Mouse (Mus musculus): ENCODE measurements around the gene P2ry2. TPM values are rescaled to one million over a fixed set of nuclear protein-coding genes. Genes with fewer than 3 reads are reported as not detected.

P2ry2 gene
- polyA plus RNA-seq, 1 experiment from 2014 or later: 2.6 TPM

DNA sequence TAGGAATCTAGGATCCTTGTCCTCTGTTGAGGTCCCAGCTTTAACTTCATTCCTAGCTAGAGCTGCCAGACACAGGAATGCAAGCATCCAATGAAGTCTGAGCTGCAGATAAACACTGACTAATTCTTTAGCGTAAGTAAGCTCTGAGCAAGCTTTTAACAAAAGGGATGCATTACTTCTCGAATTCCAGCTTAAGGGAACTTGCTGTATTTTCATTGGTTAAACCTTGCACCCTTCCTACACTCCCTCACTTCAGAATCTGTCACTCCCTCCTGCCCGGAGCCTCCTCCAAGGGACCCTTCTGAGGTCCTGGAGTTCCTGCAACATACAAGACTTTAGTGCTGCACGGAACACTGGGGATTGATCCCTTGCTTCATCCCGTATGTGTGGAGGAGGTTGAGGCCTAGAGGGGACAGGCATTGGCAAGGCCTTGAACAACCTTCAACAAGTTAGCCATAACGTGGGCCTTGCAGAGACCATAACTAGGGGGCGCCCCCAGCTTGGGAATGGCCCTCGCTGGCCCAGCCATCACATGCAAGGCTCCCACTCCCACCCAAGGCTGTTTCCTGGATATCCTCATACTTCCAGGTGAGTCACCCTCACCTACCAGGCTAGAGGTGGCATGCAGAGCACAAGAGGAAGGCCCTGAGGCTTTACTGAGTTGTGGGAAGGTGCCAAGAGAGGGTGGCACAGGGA, 31.3 kb upstream of the P2ry2 start:
- ATAC-seq: no peak
- 70% methylated on average over 8 of the region's 8 CpGs for WGBS
- no peak overlapping the region for H3K27ac ChIP-seq (ENCODE audit: low read depth, low read length)

DNA sequence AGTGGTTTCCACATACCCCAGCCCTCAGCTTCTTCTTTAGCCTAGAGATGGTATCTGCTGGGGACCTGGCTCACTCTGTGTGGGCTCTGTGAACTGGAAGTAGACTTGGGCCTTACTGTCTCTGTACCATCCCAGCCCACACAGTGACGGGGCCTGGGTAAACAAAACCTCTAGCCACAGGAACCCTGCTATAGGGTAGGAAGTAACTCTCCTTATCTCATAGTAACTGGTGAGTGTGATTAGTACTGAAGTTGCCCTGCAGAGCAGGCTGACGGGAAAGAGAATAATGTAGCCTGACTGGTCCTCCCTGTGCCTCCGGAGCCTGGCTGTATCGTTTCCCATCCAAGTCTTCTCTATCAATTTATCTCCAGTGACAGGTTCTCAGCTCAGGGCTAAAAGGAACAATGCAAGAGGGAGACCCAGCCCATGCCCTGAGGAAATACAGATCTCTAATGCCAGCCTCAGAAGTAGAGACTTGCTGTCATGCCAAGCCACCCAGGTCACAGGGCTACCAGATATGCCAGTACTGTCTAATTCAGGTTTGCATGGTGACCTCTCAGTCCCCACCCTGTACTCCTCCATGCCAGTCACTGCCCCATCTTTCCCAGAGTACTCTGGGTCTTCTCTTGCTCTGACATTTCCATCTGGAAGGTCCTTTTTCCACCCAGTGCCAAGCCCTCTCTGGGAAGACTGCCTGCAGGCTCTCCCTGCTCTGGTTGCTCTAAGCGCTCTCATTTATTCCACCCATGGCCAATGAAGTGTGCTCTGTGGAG, 29.5 kb upstream of the P2ry2 start:
- H3K27ac ChIP-seq (ENCODE audit: low read depth, low read length): peak overlapping the region; percentile 58; the same call in 1 of the 2 replicates
- peaks cover 3% of the 10 kb centered on the region; the same call in 1 of the 2 replicates for H3K4me1 ChIP-seq (replicated peaks; ENCODE audit: control insufficient read depth, insufficient read depth, low read length)
- TF ChIP-seq CTCF (IDR thresholded peaks at IDR 0.05; ENCODE audit: low read depth): no peak
- H3K27me3 ChIP-seq (replicated peaks; ENCODE audit: control insufficient read depth, insufficient read depth, low read length): no peaks in the 10 kb centered on the region; the same call in 1 of the 2 replicates
- H3K9me3 ChIP-seq (ENCODE audit: control insufficient read depth): no peaks in the 10 kb centered on the region
- 0 out of 2 replicates have a peak overlapping the region, but pooled peaks have one; percentile 9 for H3K4me2 ChIP-seq (replicated peaks; ENCODE audit: low read depth)
- 28% methylated on average over 5 of the region's 5 CpGs for WGBS
- peak; percentile 84 for ATAC-seq
- H3K36me3 ChIP-seq (ENCODE audit: control insufficient read depth, insufficient read depth): no peaks in the 10 kb centered on the region
- H3K9ac ChIP-seq (ENCODE audit: low read depth, low read length): no peak overlapping the region
- H3K4me3 ChIP-seq (ENCODE audit: low read depth, low read length): no peak overlapping the region

More for the DNA sequence above, 31.3 kb upstream of the P2ry2 start:
- peak; percentile 13; the same call in 1 of the 2 replicates for TF ChIP-seq CTCF (IDR thresholded peaks at IDR 0.05; ENCODE audit: low read depth)
- no peak overlapping the region for H3K4me2 ChIP-seq (replicated peaks; ENCODE audit: low read depth)
- H3K27me3 ChIP-seq (replicated peaks; ENCODE audit: control insufficient read depth, insufficient read depth, low read length): no peaks in the 10 kb centered on the region; the same call in 1 of the 2 replicates
- H3K36me3 ChIP-seq (ENCODE audit: control insufficient read depth, insufficient read depth): no peaks in the 10 kb centered on the region
- peaks cover 3% of the 10 kb centered on the region; the same call in 1 of the 2 replicates for H3K4me1 ChIP-seq (replicated peaks; ENCODE audit: control insufficient read depth, insufficient read depth, low read length)
- no peaks in the 10 kb centered on the region for H3K9me3 ChIP-seq (ENCODE audit: control insufficient read depth)
- H3K4me3 ChIP-seq (ENCODE audit: low read depth, low read length): no peak overlapping the region
- no peak overlapping the region for H3K9ac ChIP-seq (ENCODE audit: low read depth, low read length)

DNA sequence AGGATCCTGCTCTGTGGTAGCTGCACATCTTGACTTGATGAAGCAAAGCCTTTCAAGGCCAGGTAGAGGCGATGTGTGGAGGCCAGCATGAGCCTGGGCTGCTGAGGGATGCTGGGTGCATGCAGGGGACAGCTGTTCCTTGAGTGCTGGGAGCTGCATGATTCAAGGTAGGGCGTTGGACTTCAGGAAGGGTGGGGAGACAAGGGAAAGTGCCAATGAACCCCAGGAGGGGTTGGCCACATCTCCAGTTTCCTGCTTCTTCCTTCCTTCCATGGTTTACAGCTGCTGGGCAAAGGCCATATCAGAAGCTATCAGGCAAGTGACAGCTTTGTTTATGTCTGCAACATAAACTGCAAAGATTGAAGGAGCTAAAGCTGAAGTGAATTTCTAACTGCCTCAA, 28.9 kb upstream of the P2ry2 start:
- Histone ChIP-seq H3K4me2 (replicated peaks; ENCODE audit: low read depth) (0 out of 2 replicates have a peak overlapping the region, but pooled peaks have one; percentile 3), H3K27me3 (replicated peaks; ENCODE audit: control insufficient read depth, insufficient read depth, low read length) (no peaks in the 10 kb centered on the region; the same call in 1 of the 2 replicates), H3K36me3 (ENCODE audit: control insufficient read depth, insufficient read depth) (no peaks in the 10 kb centered on the region), H3K27ac (ENCODE audit: low read depth, low read length) (peak overlapping the region; percentile 58; the same call in 1 of the 2 replicates), H3K9ac (ENCODE audit: low read depth, low read length) (no peak overlapping the region; the same call in 1 of the 2 replicates), H3K9me3 (ENCODE audit: control insufficient read depth) (no peaks in the 10 kb centered on the region), H3K4me1 (replicated peaks; ENCODE audit: control insufficient read depth, insufficient read depth, low read length) (peaks cover 3% of the 10 kb centered on the region; the same call in 1 of the 2 replicates), H3K4me3 (ENCODE audit: low read depth, low read length) (no peak overlapping the region)
- WGBS: 20% methylated on average over 2 of the region's 2 CpGs
- no peak for TF ChIP-seq CTCF (IDR thresholded peaks at IDR 0.05; ENCODE audit: low read depth)
- peak; percentile 94 for ATAC-seq

DNA sequence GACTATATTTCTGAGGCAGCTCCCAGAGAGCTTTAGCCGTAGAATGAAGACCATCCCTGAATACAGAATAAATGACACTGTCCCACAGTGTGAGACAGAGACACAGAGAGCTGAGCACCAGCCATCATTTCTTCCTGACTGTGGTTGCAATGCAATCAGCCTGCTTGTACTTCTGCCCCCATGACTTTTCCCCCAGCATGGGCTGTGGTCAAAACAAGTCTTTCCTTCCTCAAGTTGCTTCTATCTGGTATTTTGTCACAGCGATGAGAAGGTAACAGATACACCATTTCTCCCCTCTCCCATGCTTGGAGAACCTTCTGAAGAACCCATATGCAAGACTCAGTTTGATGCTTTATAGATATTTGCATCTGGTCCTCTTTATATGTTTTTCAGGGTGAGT, 20.7 kb upstream of the P2ry2 start:
- Histone ChIP-seq H3K4me3 (ENCODE audit: low read depth, low read length) (no peak overlapping the region), H3K36me3 (ENCODE audit: control insufficient read depth, insufficient read depth) (no peaks in the 10 kb centered on the region), H3K9me3 (ENCODE audit: control insufficient read depth) (no peaks in the 10 kb centered on the region), H3K9ac (ENCODE audit: low read depth, low read length) (no peak overlapping the region), H3K4me2 (replicated peaks; ENCODE audit: low read depth) (no peak overlapping the region), H3K4me1 (replicated peaks; ENCODE audit: control insufficient read depth, insufficient read depth, low read length) (no peaks in the 10 kb centered on the region), H3K27ac (ENCODE audit: low read depth, low read length) (no peak overlapping the region), H3K27me3 (replicated peaks; ENCODE audit: control insufficient read depth, insufficient read depth, low read length) (no peaks in the 10 kb centered on the region)
- no peak for ATAC-seq
- WGBS: 88% methylated on average over 2 of the region's 2 CpGs
- TF ChIP-seq CTCF (IDR thresholded peaks at IDR 0.05; ENCODE audit: low read depth): no peak

DNA sequence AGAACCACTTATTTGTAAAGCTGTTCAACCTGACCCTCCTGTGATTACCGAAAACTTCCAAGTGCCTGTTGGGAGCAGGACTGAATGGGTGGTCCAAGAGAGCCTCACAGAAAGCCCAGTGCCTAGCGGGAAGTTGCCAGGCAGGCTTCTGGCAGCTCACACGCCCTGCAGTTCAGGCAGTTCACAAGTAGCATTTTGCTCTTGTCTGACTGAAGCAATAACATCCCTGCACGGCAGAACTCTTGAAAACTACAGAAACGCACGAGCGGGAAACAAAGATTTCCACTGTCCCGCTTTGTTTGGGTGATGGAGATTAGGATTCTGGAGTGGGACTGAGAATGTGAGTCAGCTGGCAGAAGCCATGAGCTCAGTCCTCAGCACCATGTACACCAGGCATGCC, 18.6 kb upstream of the P2ry2 start:
- H3K4me3 ChIP-seq (ENCODE audit: low read depth, low read length): no peak overlapping the region
- WGBS: 39% methylated on average over 8 of the region's 8 CpGs
- ATAC-seq: no peak
- no peaks in the 10 kb centered on the region for H3K4me1 ChIP-seq (replicated peaks; ENCODE audit: control insufficient read depth, insufficient read depth, low read length)
- no peak overlapping the region for H3K27ac ChIP-seq (ENCODE audit: low read depth, low read length)
- H3K36me3 ChIP-seq (ENCODE audit: control insufficient read depth, insufficient read depth): no peaks in the 10 kb centered on the region
- no peak overlapping the region for H3K9ac ChIP-seq (ENCODE audit: low read depth, low read length)
- no peak for TF ChIP-seq CTCF (IDR thresholded peaks at IDR 0.05; ENCODE audit: low read depth)
- no peaks in the 10 kb centered on the region for H3K27me3 ChIP-seq (replicated peaks; ENCODE audit: control insufficient read depth, insufficient read depth, low read length)
- no peak overlapping the region for H3K4me2 ChIP-seq (replicated peaks; ENCODE audit: low read depth)
- no peaks in the 10 kb centered on the region for H3K9me3 ChIP-seq (ENCODE audit: control insufficient read depth)

DNA sequence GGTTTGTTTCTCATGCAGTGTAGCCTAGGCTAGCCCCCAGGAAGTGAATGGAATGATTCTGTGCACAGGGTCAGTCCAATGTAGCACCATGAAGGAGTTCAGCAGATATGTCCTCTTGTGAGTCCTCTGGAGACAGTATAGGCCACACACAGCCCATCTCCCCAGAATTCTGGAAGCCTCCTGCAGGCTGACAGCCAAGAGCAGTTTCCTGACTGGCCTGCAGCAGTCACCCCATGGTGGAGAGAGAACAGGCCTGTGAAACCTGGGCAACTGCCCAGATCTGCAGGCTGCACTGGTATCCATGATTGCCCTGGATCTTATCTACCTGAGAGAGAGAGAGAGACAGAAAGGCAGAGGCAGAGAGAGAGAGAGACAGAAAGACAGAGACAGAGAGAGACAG, 18.1 kb upstream of the P2ry2 start:
- no peak for TF ChIP-seq CTCF (IDR thresholded peaks at IDR 0.05; ENCODE audit: low read depth)
- H3K9ac ChIP-seq (ENCODE audit: low read depth, low read length): no peak overlapping the region
- no peak overlapping the region for H3K27ac ChIP-seq (ENCODE audit: low read depth, low read length)

More for the DNA sequence above, 18.1 kb upstream of the P2ry2 start:
- Histone ChIP-seq H3K4me3 (ENCODE audit: low read depth, low read length) (no peak overlapping the region), H3K9me3 (ENCODE audit: control insufficient read depth) (no peaks in the 10 kb centered on the region), H3K27me3 (replicated peaks; ENCODE audit: control insufficient read depth, insufficient read depth, low read length) (no peaks in the 10 kb centered on the region), H3K4me2 (replicated peaks; ENCODE audit: low read depth) (no peak overlapping the region), H3K36me3 (ENCODE audit: control insufficient read depth, insufficient read depth) (no peaks in the 10 kb centered on the region), H3K4me1 (replicated peaks; ENCODE audit: control insufficient read depth, insufficient read depth, low read length) (no peaks in the 10 kb centered on the region)
- no peak for ATAC-seq
